ENCODE assay signal across 8 mouse cellular contexts in genomic region chr2:125731763-125732560, GRCm38 (mm10). TPM values are rescaled to one million over a fixed set of nuclear protein-coding genes. Genes with fewer than 3 reads are reported as not detected.
DNase-seq lines count a peak whose midpoint lies in the region; ATAC-seq and TF ChIP-seq lines count a peak whose summit lies in the region.

No protein-coding gene starts in this region.

- no peaks in the 10 kb centered on the region for H3K36me3 ChIP-seq in CH12.LX (replicated peaks in 1 of 2; ENCODE audit: control insufficient read depth in 1 of 2, insufficient read depth in 1 of 2, low read length in 1 of 2)
- H3K36me3 ChIP-seq in forebrain, embryonic 10.5 days (replicated peaks), result no peaks in the 10 kb centered on the region
- H3K36me3 ChIP-seq in heart, embryonic 15.5 days, result no peaks in the 10 kb centered on the region
- no peaks in the 10 kb centered on the region for H3K36me3 ChIP-seq in liver, embryonic 12.5 days
- H3K36me3 ChIP-seq in stomach, embryonic 14.5 days (ENCODE audit: control insufficient read depth, insufficient read depth, low read length), result no peaks in the 10 kb centered on the region

- H3K9me3 ChIP-seq in CH12.LX (replicated peaks; ENCODE audit: low read length), result no peaks in the 10 kb centered on the region
- no peaks in the 10 kb centered on the region for H3K9me3 ChIP-seq in forebrain, embryonic 10.5 days
- H3K9me3 ChIP-seq in heart, embryonic 15.5 days (replicated peaks), result no peaks in the 10 kb centered on the region
- no peaks in the 10 kb centered on the region for H3K9me3 ChIP-seq in liver, embryonic 12.5 days (replicated peaks)
- H3K9me3 ChIP-seq in stomach, embryonic 14.5 days (ENCODE audit: control insufficient read depth, low read depth, low read length), result no peaks in the 10 kb centered on the region

- ATAC-seq in heart, embryonic 15.5 days (replicated peaks; ENCODE audit: insufficient number of reproducible peaks, insufficient read depth, low FRiP score, low read depth), result peak; percentile 92
- peak; percentile 72; the same call in 1 of the 2 replicates for ATAC-seq in liver, embryonic 12.5 days
- ATAC-seq in stomach, embryonic 14.5 days (ENCODE audit: insufficient number of reproducible peaks, insufficient read depth, low FRiP score, low read depth), result peak; percentile 89

- DNase-seq in CH12.LX (ENCODE audit: extremely low read depth), result peak; percentile 73
- peak; percentile 86 for DNase-seq in c-Kit-positive CD71-negative TER-119-negative erythroid progenitor cells, embryonic 14.5 days (ENCODE audit: low read depth)
- peak; percentile 94 for DNase-seq in forebrain, embryonic 10.5 days (ENCODE audit: extremely low spot score, low spot score)
- peak; percentile 95 for DNase-seq in kidney, postnatal 14 days
- peak; percentile 71 to 80 for DNase-seq in natural killer cell, adult 2 months (ENCODE audit: low spot score in 2 of 2)

- dilution Hi-C loops in CH12.LX (cut with MboI; ENCODE audit: extremely low pct_ligation_motif_present, extremely low pct_unique_long_range_greater_than_20kb, low sequenced_read_pairs), result no loop called here

- no peak overlapping the region for H3K27ac ChIP-seq in CH12.LX (ENCODE audit: insufficient read depth, low read depth)
- peak overlapping the region; percentile 93 for H3K27ac ChIP-seq in forebrain, embryonic 10.5 days
- H3K27ac ChIP-seq in heart, embryonic 15.5 days, result peak overlapping the region; percentile 71
- H3K27ac ChIP-seq in liver, embryonic 12.5 days, result no peak overlapping the region
- H3K27ac ChIP-seq in stomach, embryonic 14.5 days (ENCODE audit: low read length), result peak overlapping the region; percentile 39; the same call in 1 of the 2 replicates

- peak; percentile 60 for TF ChIP-seq RAD21 in CH12.LX (IDR thresholded peaks at IDR 0.05; ENCODE audit: low read depth, low read length)

- no peaks in the 10 kb centered on the region for H3K27me3 ChIP-seq in CH12.LX (replicated peaks)
- peaks cover 52% of the 10 kb centered on the region for H3K27me3 ChIP-seq in forebrain, embryonic 10.5 days (ENCODE audit: poor library complexity, severe bottlenecking)
- no peaks in the 10 kb centered on the region for H3K27me3 ChIP-seq in heart, embryonic 15.5 days
- H3K27me3 ChIP-seq in liver, embryonic 12.5 days (replicated peaks), result peaks cover 34% of the 10 kb centered on the region
- H3K27me3 ChIP-seq in stomach, embryonic 14.5 days (ENCODE audit: control insufficient read depth, insufficient read depth, low read length), result no peaks in the 10 kb centered on the region

- H3K9ac ChIP-seq in CH12.LX (ENCODE audit: insufficient read depth, low read depth), result no peak overlapping the region; the same call in 1 of the 2 replicates
- H3K9ac ChIP-seq in heart, embryonic 15.5 days, result peak overlapping the region; percentile 77
- H3K9ac ChIP-seq in liver, embryonic 12.5 days, result peak overlapping the region; percentile 52; the same call in 1 of the 2 replicates
- peak overlapping the region; percentile 51 for H3K9ac ChIP-seq in stomach, embryonic 14.5 days (replicated peaks; ENCODE audit: low read depth, low read length)

- H3K4me2 ChIP-seq in CH12.LX (ENCODE audit: insufficient read depth, low read depth, poor library complexity, severe bottlenecking), result peak overlapping the region; percentile 63; the same call in 1 of the 2 replicates
- H3K4me2 ChIP-seq in heart, embryonic 15.5 days, result peak overlapping the region; percentile 90
- H3K4me2 ChIP-seq in liver, embryonic 12.5 days, result peak overlapping the region; percentile 64
- H3K4me2 ChIP-seq in stomach, embryonic 14.5 days (replicated peaks; ENCODE audit: low read depth, low read length), result peak overlapping the region; percentile 63

- no peaks in the 10 kb centered on the region for H3K79me2 ChIP-seq in CH12.LX (replicated peaks; ENCODE audit: control insufficient read depth, extremely low read depth, insufficient read depth, poor library complexity, severe bottlenecking)

- H3K4me3 ChIP-seq in CH12.LX (replicated peaks in 1 of 3; ENCODE audit: low read depth in 2 of 3, low read length in 2 of 3, poor library complexity in 1 of 3), result no peak overlapping the region
- H3K4me3 ChIP-seq in forebrain, embryonic 10.5 days, result peak overlapping the region; percentile 57
- peak overlapping the region; percentile 57 for H3K4me3 ChIP-seq in heart, embryonic 15.5 days
- H3K4me3 ChIP-seq in liver, embryonic 12.5 days, result peak overlapping the region; percentile 40
- peak overlapping the region; percentile 37 for H3K4me3 ChIP-seq in stomach, embryonic 14.5 days (ENCODE audit: low read depth, low read length)

- 8% methylated on average over 35 of the region's 35 CpGs for WGBS in forebrain, embryonic 10.5 days
- WGBS in heart, embryonic 15.5 days, result 8% methylated on average over 35 of the region's 35 CpGs
- WGBS in liver, embryonic 12.5 days (ENCODE audit: insufficient replicate concordance), result 6% methylated on average over 35 of the region's 35 CpGs
- 10% methylated on average over 35 of the region's 35 CpGs for WGBS in stomach, embryonic 14.5 days

- TF ChIP-seq CTCF in CH12.LX (conservative IDR thresholded peaks at IDR 0.05 in 1 of 2, IDR thresholded peaks at IDR 0.05 in 1 of 2; ENCODE audit: low read depth in 2 of 2, low read length in 2 of 2), result peak; percentile 64 to 84

- no peak for TF ChIP-seq EP300 in CH12.LX (IDR thresholded peaks at IDR 0.05; ENCODE audit: low read length)

- TF ChIP-seq POLR2A in CH12.LX (IDR thresholded peaks at IDR 0.05; ENCODE audit: low read depth, low read length), result no peak

- in situ Hi-C loops in CH12.LX (cut with MboI; ENCODE audit: low pct_ligation_motif_present, low pct_unique_long_range_greater_than_20kb, low sequenced_read_pairs), result no loop called here

- H3K4me1 ChIP-seq in CH12.LX (ENCODE audit: control insufficient read depth in 1 of 2, insufficient read depth in 2 of 2), result peaks cover 14 to 36% of the 10 kb centered on the region in 2 experiments
- peaks cover 16% of the 10 kb centered on the region for H3K4me1 ChIP-seq in forebrain, embryonic 10.5 days
- H3K4me1 ChIP-seq in heart, embryonic 15.5 days (replicated peaks), result peaks cover 7% of the 10 kb centered on the region; the same call in 1 of the 2 replicates
- peaks cover 19% of the 10 kb centered on the region for H3K4me1 ChIP-seq in liver, embryonic 12.5 days
- H3K4me1 ChIP-seq in stomach, embryonic 14.5 days (ENCODE audit: control insufficient read depth, insufficient read depth, low read length), result 0 out of 2 replicates have a peak, but pooled peaks cover 5% of the 10 kb centered on the region

TF ChIP-seq in CH12.LX, 34 proteins besides CTCF, POLR2A, EP300 and RAD21:
- TF ChIP-seq SMC3 (IDR thresholded peaks at IDR 0.05; ENCODE audit: low read depth, low read length) (peak; percentile 92), ZC3H11A (IDR thresholded peaks at IDR 0.05; ENCODE audit: low read depth, low read length) (no peak)

RNA-seq across cellular contexts. Expression of gene Shc4, which starts 8.0 kb away (rescaled TPM):
- 0.97 and 1.1 TPM in 2 replicates for total RNA-seq in CH12.LX (2012; rRNA removed)
- total RNA-seq in CH12.LX (2014; rRNA removed), result 0.21 and 0.23 TPM in 2 replicates
- 0.10 and 0.37 TPM in 2 replicates for polyA plus RNA-seq in CH12.LX (2012; ENCODE audit: insufficient read length, low read depth)
- polyA plus RNA-seq in forebrain, embryonic 10.5 days (2016; fragmentation: Nextera tagmentation; extraction: Ambion mirVana), result 1.4 TPM in 2 replicates
- polyA plus RNA-seq in heart, embryonic 15.5 days (2015; fragmentation: Nextera tagmentation; extraction: Ambion mirVana), result 1.0 and 1.5 TPM in 2 replicates
- polyA plus RNA-seq in liver, embryonic 12.5 days (2016; fragmentation: Nextera tagmentation; extraction: Ambion mirVana), result 0.82 and 0.96 TPM in 2 replicates
- polyA plus RNA-seq in stomach, embryonic 14.5 days (2014; fragmentation: Nextera tagmentation; extraction: Ambion mirVana), result 2.3 and 3.6 TPM in 2 replicates

RNA-seq across cellular contexts. Expression of gene Secisbp2l, which starts 50.7 kb away (rescaled TPM):
- 8.3 and 8.9 TPM in 2 replicates for total RNA-seq in CH12.LX (2012; rRNA removed)
- 8.2 and 8.7 TPM in 2 replicates for total RNA-seq in CH12.LX (2014; rRNA removed)
- polyA plus RNA-seq in CH12.LX (2012; ENCODE audit: insufficient read length, low read depth), result 11.1 and 15.1 TPM in 2 replicates
- 15.2 TPM in 2 replicates for polyA plus RNA-seq in forebrain, embryonic 10.5 days (2016; fragmentation: Nextera tagmentation; extraction: Ambion mirVana)
- 11.3 and 12.8 TPM in 2 replicates for polyA plus RNA-seq in heart, embryonic 15.5 days (2015; fragmentation: Nextera tagmentation; extraction: Ambion mirVana)
- polyA plus RNA-seq in liver, embryonic 12.5 days (2016; fragmentation: Nextera tagmentation; extraction: Ambion mirVana), result 6.6 and 8.0 TPM in 2 replicates
- polyA plus RNA-seq in stomach, embryonic 14.5 days (2014; fragmentation: Nextera tagmentation; extraction: Ambion mirVana), result 25.3 and 26.9 TPM in 2 replicates

RNA-seq across cellular contexts. Expression of gene Eid1, which starts 59.1 kb away (rescaled TPM):
- total RNA-seq in CH12.LX (2012; rRNA removed) (15.4 and 17.0 TPM in 2 replicates), CH12.LX (2014; rRNA removed) (39.8 and 43.2 TPM in 2 replicates)
- 20.4 and 22.7 TPM in 2 replicates for polyA plus RNA-seq in CH12.LX (2012; ENCODE audit: insufficient read length, low read depth)
- 123 and 126 TPM in 2 replicates for polyA plus RNA-seq in forebrain, embryonic 10.5 days (2016; fragmentation: Nextera tagmentation; extraction: Ambion mirVana)
- 119 and 128 TPM in 2 replicates for polyA plus RNA-seq in heart, embryonic 15.5 days (2015; fragmentation: Nextera tagmentation; extraction: Ambion mirVana)
- 59.9 and 61.6 TPM in 2 replicates for polyA plus RNA-seq in liver, embryonic 12.5 days (2016; fragmentation: Nextera tagmentation; extraction: Ambion mirVana)
- polyA plus RNA-seq in stomach, embryonic 14.5 days (2014; fragmentation: Nextera tagmentation; extraction: Ambion mirVana), result 196 and 208 TPM in 2 replicates

Comparison
In these comparisons a context has a peak if more than half of its experiments do, and no peak if none do; other contexts are left out.
1. H3K27ac ChIP-seq: peak in forebrain, embryonic 10.5 days (single experiment), heart, embryonic 15.5 days (single experiment) and stomach, embryonic 14.5 days (single experiment); none in CH12.LX (single experiment) and liver, embryonic 12.5 days (single experiment).
2. H3K4me3 ChIP-seq: peak in forebrain, embryonic 10.5 days (single experiment), heart, embryonic 15.5 days (single experiment), liver, embryonic 12.5 days (single experiment) and stomach, embryonic 14.5 days (single experiment); none in CH12.LX (0 of 3).
3. Peak in every context shown above with its lines, with median percentiles within 50 percentile points of each other: DNase-seq, H3K4me2 ChIP-seq and ATAC-seq.